Mouse (Mus musculus) MEL (cell line): ENCODE data around the gene Tnpo1.

Experiments used
- CHD2 ChIP-seq: IDR thresholded peaks from 2 replicates; pipeline ENCODE4 v1.6.1; 2011; ENCODE audit warnings: low read length, improper control_type of control experiment
- CTCF ChIP-seq, 3 experiments: IDR thresholded peaks in 2 of 3; conservative IDR thresholded peaks in 1 of 3; 2 replicates each; pipeline ENCODE4 v1.5.1; 2011 to 2012; ENCODE audit warnings: low read length in 3 of 3, low read depth in 2 of 3, mild to moderate bottlenecking in 2 of 3, improper control_type of control experiment in 1 of 3, inconsistent platforms in 1 of 3, mixed read lengths in 1 of 3, moderate library complexity in 1 of 3; ENCODE audit not compliant: control insufficient read depth in 1 of 3, insufficient read depth in 1 of 3, poor library complexity in 1 of 3, severe bottlenecking in 1 of 3
- ELF1 ChIP-seq: IDR thresholded peaks from 2 replicates; pipeline ENCODE4 v1.6.1; 2014; ENCODE audit warnings: low read depth, mild to moderate bottlenecking, inconsistent platforms, low read length, improper control_type of control experiment, moderate library complexity
- EP300 ChIP-seq, 2 experiments: IDR thresholded peaks; 2 replicates each; pipeline ENCODE4 v1.6.1; 2011; ENCODE audit warnings: improper control_type of control experiment in 2 of 2, low read length in 2 of 2, low read depth in 1 of 2, mild to moderate bottlenecking in 1 of 2
- MAFK ChIP-seq: IDR thresholded peaks from 2 replicates; pipeline ENCODE4 v1.6.1; 2011; ENCODE audit warnings: low read depth, mild to moderate bottlenecking, low read length, improper control_type of control experiment, borderline replicate concordance
- MYC ChIP-seq: IDR thresholded peaks from 2 replicates; pipeline ENCODE4 v1.6.1; 2011; ENCODE audit warnings: low read depth, mild to moderate bottlenecking, low read length, improper control_type of control experiment, moderate library complexity
- POLR2A ChIP-seq, 2 experiments: IDR thresholded peaks; 2 replicates each; pipeline ENCODE4 v1.6.1; 2011 to 2012; ENCODE audit warnings: low read length in 2 of 2, mild to moderate bottlenecking in 2 of 2, control low read depth in 1 of 2, improper control_type of control experiment in 1 of 2, low read depth in 1 of 2, moderate library complexity in 1 of 2; ENCODE audit not compliant: control insufficient read depth in 1 of 2, insufficient read depth in 1 of 2, poor library complexity in 1 of 2
- POLR2AphosphoS2 ChIP-seq: IDR thresholded peaks from 2 replicates; pipeline ENCODE4 v1.6.1; 2011; ENCODE audit warnings: low read length, improper control_type of control experiment
- RCOR1 ChIP-seq: IDR thresholded peaks from 2 replicates; pipeline ENCODE4 v1.6.1; 2012; ENCODE audit warnings: low read depth, mild to moderate bottlenecking, inconsistent platforms, low read length, improper control_type of control experiment
- TAL1 ChIP-seq: IDR thresholded peaks from 2 replicates; pipeline ENCODE4 v1.6.1; 2012; ENCODE audit warnings: mild to moderate bottlenecking, inconsistent platforms, low read length, moderate library complexity, mixed read lengths
- UBTF ChIP-seq: IDR thresholded peaks from 2 replicates; pipeline ENCODE4 v1.6.1; 2012; ENCODE audit warnings: low read depth, mild to moderate bottlenecking, inconsistent platforms, low read length, improper control_type of control experiment, moderate library complexity, borderline replicate concordance; ENCODE audit not compliant: insufficient read depth
- ZNF384 ChIP-seq: IDR thresholded peaks from 2 replicates; pipeline ENCODE4 v1.6.1; 2012; ENCODE audit warnings: low read depth, mild to moderate bottlenecking, inconsistent platforms, low read length, improper control_type of control experiment

DNA sequence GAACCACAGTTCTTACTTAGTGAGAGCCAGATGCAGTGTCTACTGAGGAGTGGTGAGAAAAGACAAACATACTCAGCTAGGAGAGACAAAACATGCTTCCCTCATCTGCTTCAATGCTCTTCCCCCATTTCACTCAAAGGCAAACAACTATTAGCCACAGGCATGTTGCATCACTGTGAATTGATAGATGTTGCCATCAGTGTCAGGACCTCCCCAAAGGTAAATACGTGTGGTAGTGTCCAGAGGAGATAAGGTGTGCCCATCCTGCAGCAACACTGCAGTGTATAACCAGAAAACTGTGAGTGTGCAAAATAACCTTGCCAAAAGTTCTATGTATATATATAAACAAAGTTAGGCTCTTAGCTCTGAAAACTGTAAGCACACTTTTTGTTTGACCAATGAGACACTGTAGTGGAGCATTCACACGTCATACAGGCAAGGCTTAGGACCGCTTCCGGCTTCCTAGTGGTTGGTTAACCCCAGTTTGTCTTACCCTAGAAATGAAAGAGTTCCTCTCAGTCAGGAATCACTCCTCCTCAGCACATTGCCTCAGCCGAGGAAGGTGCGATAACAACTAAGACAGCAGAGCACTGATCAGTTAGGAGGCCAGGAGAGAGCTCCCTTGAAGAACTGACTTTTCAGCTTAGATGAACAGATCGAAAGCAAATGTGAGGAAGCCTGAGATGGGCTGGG lies 29.6 kb downstream of the Tnpo1 start:
- TF ChIP-seq EP300 (IDR thresholded peaks at IDR 0.05; ENCODE audit: low read depth in 1 of 2, low read length in 2 of 2) (no peak), CHD2 (no peak), ELF1 (no peak), CTCF (IDR thresholded peaks at IDR 0.05 in 2 of 3, conservative IDR thresholded peaks at IDR 0.05 in 1 of 3; ENCODE audit: control insufficient read depth in 1 of 3, insufficient read depth in 1 of 3, low read depth in 2 of 3, low read length in 3 of 3, poor library complexity in 1 of 3, severe bottlenecking in 1 of 3) (no peak), POLR2A (IDR thresholded peaks at IDR 0.05; ENCODE audit: control insufficient read depth in 1 of 2, insufficient read depth in 1 of 2, low read depth in 1 of 2, low read length in 2 of 2, poor library complexity in 1 of 2) (no peak), MAFK (no peak), TAL1 (no peak), ZNF384 (no peak), POLR2AphosphoS2 (no peak), MYC (no peak), RCOR1 (no peak), UBTF (no peak)
